Comparison of ENCODE assay signal across 13 mouse cellular contexts in the genomic region with DNA sequence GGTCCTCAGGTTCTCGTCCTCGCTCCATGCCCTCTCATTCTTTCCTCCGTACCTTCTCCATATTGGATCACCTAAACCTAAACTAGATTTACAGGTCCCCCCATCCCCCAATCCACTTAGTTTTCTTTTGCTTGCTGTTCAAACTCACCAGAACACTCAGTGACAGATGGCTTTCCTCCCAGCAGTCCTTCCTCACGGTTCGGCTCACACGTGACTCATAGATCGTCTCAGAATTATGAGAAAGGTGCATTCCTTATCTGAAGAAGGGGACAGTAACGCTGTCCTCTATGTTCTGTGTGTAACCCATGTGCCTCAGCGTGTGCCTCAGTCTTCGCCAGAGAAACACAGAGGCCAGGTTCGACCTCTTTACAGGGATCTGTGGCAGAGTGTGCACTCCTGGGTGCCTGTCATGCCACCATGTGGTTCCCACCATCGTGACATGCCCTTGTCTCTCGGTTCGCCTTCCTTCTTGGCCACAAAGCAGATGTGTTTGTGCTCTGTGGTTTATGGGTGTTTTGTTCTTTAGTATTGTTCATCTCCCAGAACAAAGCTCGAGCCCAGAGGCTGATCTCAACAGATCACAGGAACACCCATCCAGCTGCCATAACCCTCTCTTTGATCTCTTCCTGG. TPM values are rescaled to one million over a fixed set of nuclear protein-coding genes. Genes with fewer than 3 reads are reported as not detected.
DNase-seq lines count a peak whose midpoint lies in the region; ATAC-seq and TF ChIP-seq lines count a peak whose summit lies in the region.
"Had no signal": no experiment of that assay in that cellular context is flagged by ENCODE, and none has a peak within 500 bp of the region (broad histone marks: within the 10 kb centered on the region; RNA-seq: fewer than 3 reads in every experiment).

No protein-coding gene starts in this region.

- no peak overlapping the region for H3K27ac ChIP-seq in cerebellum, adult 2 months (ENCODE audit: insufficient read depth, low read length)
- H3K27ac ChIP-seq: heart, embryonic 13.5 days; neural tube, embryonic 12.5 days had no signal

- H3K4me1 ChIP-seq in cerebellum, adult 2 months (ENCODE audit: control insufficient read depth, insufficient read depth, low read length) = peaks cover 7% of the 10 kb centered on the region
- H3K4me1 ChIP-seq: heart, embryonic 13.5 days; neural tube, embryonic 12.5 days had no signal

- no peaks in the 10 kb centered on the region for H3K27me3 ChIP-seq in cerebellum, adult 2 months (ENCODE audit: control insufficient read depth, insufficient read depth, low read length)
- H3K27me3 ChIP-seq: heart, embryonic 13.5 days; neural tube, embryonic 12.5 days had no signal

- no peak overlapping the region for H3K4me3 ChIP-seq in cerebellum, adult 2 months (replicated peaks; ENCODE audit: insufficient read depth, low read depth, low read length)
- H3K4me3 ChIP-seq: heart, embryonic 13.5 days; neural tube, embryonic 12.5 days had no signal

- no peak for TF ChIP-seq CTCF in cerebellum, adult 2 months (IDR thresholded peaks at IDR 0.05; ENCODE audit: borderline replicate concordance, insufficient read depth, low read depth, low read length)

- no peak for ATAC-seq in megakaryocyte progenitor cell, adult 5-6 weeks (replicated peaks; ENCODE audit: poor library complexity)

- 48% methylated on average over 15 of the region's 15 CpGs for WGBS in cerebellum, adult 2 months

- TF ChIP-seq POLR2A in cerebellum, adult 2 months (IDR thresholded peaks at IDR 0.05; ENCODE audit: borderline replicate concordance, insufficient read depth, low read length) = no peak

- DNase-seq in cerebellum, adult 2 months = peak; percentile 40 to 62
- DNase-seq in cerebellum, adult 8-10 months = no peak
- peak; percentile 88 for DNase-seq in CD4-positive helper T cell, adult 2 months (ENCODE audit: low read depth, low spot score)
- DNase-seq in brain, adult 2 months (ENCODE audit: low read depth, low spot score) = peak; percentile 18
- peak; percentile 60 to 68 for DNase-seq in natural killer cell, adult 2 months (ENCODE audit: low spot score in 2 of 2)
- DNase-seq in ovary, postnatal 14 days (ENCODE audit: low spot score) = no peak
- DNase-seq in adipocyte (ENCODE audit: low spot score) = no peak
- DNase-seq: kidney, adult 2 months; lung, adult 2 months had no signal

RNA-seq across cellular contexts. Expression of a gene that starts 44.9 kb away (rescaled TPM):
- polyA plus RNA-seq in cerebellum, adult 2 months (2012; rRNA removed) = not detected in 2 replicates
- total RNA-seq in megakaryocyte progenitor cell, adult 5-6 weeks (2015) = not detected in 2 replicates
- total RNA-seq in megakaryocyte progenitor cell, adult 5-6 weeks (2017) = not detected in 2 replicates
- total RNA-seq: left cerebral cortex, adult 8-10 months had no signal
- polyA plus RNA-seq: heart, embryonic 13.5 days; kidney, adult 2 months; lung, adult 2 months; neural tube, embryonic 12.5 days had no signal

RNA-seq across cellular contexts. Expression of a gene that starts 50.4 kb away (rescaled TPM):
- polyA plus RNA-seq in cerebellum, adult 2 months (2012; rRNA removed) = 31.0 and 31.4 TPM in 2 replicates
- total RNA-seq in megakaryocyte progenitor cell, adult 5-6 weeks (2015) = 74.0 and 86.1 TPM in 2 replicates
- total RNA-seq in megakaryocyte progenitor cell, adult 5-6 weeks (2017) = 51.8 and 58.9 TPM in 2 replicates

Comparison
In these comparisons a context has a peak if more than half of its experiments do, and no peak if none do; other contexts are left out.
1. DNase-seq: peak in cerebellum, adult 2 months (2 of 2), CD4-positive helper T cell, adult 2 months (single experiment), brain, adult 2 months (single experiment) and natural killer cell, adult 2 months (2 of 2); none in cerebellum, adult 8-10 months (single experiment), ovary, postnatal 14 days (single experiment) and adipocyte (single experiment).